Mouse (Mus musculus): ENCODE results near the gene Pira2.
"Not testable (repeated sequence)": the region's sequence is repeated elsewhere in the genome, so short reads cannot be mapped to it uniquely, and the experiment has no call there.

GRCm38 (mm10) chr7:3796286-3796685 lies 48.6 kb downstream of the Pira2 start:
- not testable (repeated sequence) for TF ChIP-seq EP300, CTCF (IDR thresholded peaks at IDR 0.05; ENCODE audit: low read depth)
